Mouse (Mus musculus): ENCODE measurements at regions not wholly inside any gene's neighbourhood (a gene's known extent, or its start where the extent isn't known, plus 50 kb on each side); places are given as distances from the start of the nearest gene placed in this dataset.

GRCm38 (mm10) chr10:117534478-117534877, 94.8 kb upstream of the Cpm start:
- no peak for TF ChIP-seq CTCF (IDR thresholded peaks at IDR 0.05; ENCODE audit: low read depth)
- Histone ChIP-seq H3K27me3 (replicated peaks; ENCODE audit: control insufficient read depth, insufficient read depth, low read length) (no peaks in the 10 kb centered on the region), H3K4me1 (replicated peaks; ENCODE audit: control insufficient read depth, insufficient read depth, low read length) (no peaks in the 10 kb centered on the region), H3K4me2 (replicated peaks; ENCODE audit: low read depth) (no peak overlapping the region), H3K4me3 (ENCODE audit: low read depth, low read length) (no peak overlapping the region), H3K9ac (ENCODE audit: low read depth, low read length) (no peak overlapping the region), H3K9me3 (ENCODE audit: control insufficient read depth) (no peaks in the 10 kb centered on the region), H3K27ac (ENCODE audit: low read depth, low read length) (no peak overlapping the region), H3K36me3 (ENCODE audit: control insufficient read depth, insufficient read depth) (no peaks in the 10 kb centered on the region)
- 92% methylated on average over 4 of the region's 4 CpGs for WGBS
- ATAC-seq: no peak

- no peak overlapping the region for H3K4me3 ChIP-seq (ENCODE audit: low read depth, low read length)
- no peak for ATAC-seq
- no peak for TF ChIP-seq CTCF (IDR thresholded peaks at IDR 0.05; ENCODE audit: low read depth)
- WGBS: 87% methylated on average over 8 of the region's 8 CpGs
- H3K4me1 ChIP-seq (replicated peaks; ENCODE audit: control insufficient read depth, insufficient read depth, low read length): no peaks in the 10 kb centered on the region
- H3K27me3 ChIP-seq (replicated peaks; ENCODE audit: control insufficient read depth, insufficient read depth, low read length): no peaks in the 10 kb centered on the region
- no peak overlapping the region for H3K9ac ChIP-seq (ENCODE audit: low read depth, low read length)
- H3K4me2 ChIP-seq (replicated peaks; ENCODE audit: low read depth): no peak overlapping the region
- H3K36me3 ChIP-seq (ENCODE audit: control insufficient read depth, insufficient read depth): no peaks in the 10 kb centered on the region
- H3K27ac ChIP-seq (ENCODE audit: low read depth, low read length): no peak overlapping the region
- no peaks in the 10 kb centered on the region for H3K9me3 ChIP-seq (ENCODE audit: control insufficient read depth)
Measured at GRCm38 (mm10) chr10:117533541-117534386, 95.5 kb upstream of the Cpm start.

GRCm38 (mm10) chr10:117532750-117533540, 96.4 kb upstream of the Cpm start:
- Histone ChIP-seq H3K4me3 (ENCODE audit: low read depth, low read length) (no peak overlapping the region), H3K9ac (ENCODE audit: low read depth, low read length) (no peak overlapping the region), H3K36me3 (ENCODE audit: control insufficient read depth, insufficient read depth) (no peaks in the 10 kb centered on the region), H3K27me3 (replicated peaks; ENCODE audit: control insufficient read depth, insufficient read depth, low read length) (no peaks in the 10 kb centered on the region), H3K27ac (ENCODE audit: low read depth, low read length) (no peak overlapping the region), H3K9me3 (ENCODE audit: control insufficient read depth) (no peaks in the 10 kb centered on the region), H3K4me1 (replicated peaks; ENCODE audit: control insufficient read depth, insufficient read depth, low read length) (no peaks in the 10 kb centered on the region), H3K4me2 (replicated peaks; ENCODE audit: low read depth) (no peak overlapping the region)
- no peak for TF ChIP-seq CTCF (IDR thresholded peaks at IDR 0.05; ENCODE audit: low read depth)
- ATAC-seq: no peak
- WGBS: 92% methylated on average over 1 of the region's 1 CpGs

GRCm38 (mm10) chr10:117531798-117532747, 97.2 kb upstream of the Cpm start:
- Histone ChIP-seq H3K9ac (ENCODE audit: low read depth, low read length) (no peak overlapping the region), H3K4me2 (replicated peaks; ENCODE audit: low read depth) (no peak overlapping the region), H3K9me3 (ENCODE audit: control insufficient read depth) (no peaks in the 10 kb centered on the region), H3K4me3 (ENCODE audit: low read depth, low read length) (no peak overlapping the region), H3K36me3 (ENCODE audit: control insufficient read depth, insufficient read depth) (no peaks in the 10 kb centered on the region), H3K4me1 (replicated peaks; ENCODE audit: control insufficient read depth, insufficient read depth, low read length) (no peaks in the 10 kb centered on the region), H3K27me3 (replicated peaks; ENCODE audit: control insufficient read depth, insufficient read depth, low read length) (no peaks in the 10 kb centered on the region), H3K27ac (ENCODE audit: low read depth, low read length) (no peak overlapping the region)
- no peak for TF ChIP-seq CTCF (IDR thresholded peaks at IDR 0.05; ENCODE audit: low read depth)
- no peak for ATAC-seq
- 88% methylated on average over 17 of the region's 17 CpGs for WGBS

GRCm38 (mm10) chr10:117530859-117531602, 98.3 kb upstream of the Cpm start:
- WGBS: 75% methylated on average over 10 of the region's 10 CpGs
- H3K36me3 ChIP-seq (ENCODE audit: control insufficient read depth, insufficient read depth): no peaks in the 10 kb centered on the region
- no peak overlapping the region for H3K4me2 ChIP-seq (replicated peaks; ENCODE audit: low read depth)
- H3K9me3 ChIP-seq (ENCODE audit: control insufficient read depth): no peaks in the 10 kb centered on the region
- TF ChIP-seq CTCF (IDR thresholded peaks at IDR 0.05; ENCODE audit: low read depth): no peak
- H3K4me1 ChIP-seq (replicated peaks; ENCODE audit: control insufficient read depth, insufficient read depth, low read length): no peaks in the 10 kb centered on the region
- H3K27ac ChIP-seq (ENCODE audit: low read depth, low read length): no peak overlapping the region
- H3K27me3 ChIP-seq (replicated peaks; ENCODE audit: control insufficient read depth, insufficient read depth, low read length): no peaks in the 10 kb centered on the region
- no peak overlapping the region for H3K4me3 ChIP-seq (ENCODE audit: low read depth, low read length)
- ATAC-seq: no peak
- no peak overlapping the region for H3K9ac ChIP-seq (ENCODE audit: low read depth, low read length)

Measured in intestine, postnatal 0 days (tissue).